Mouse (Mus musculus): ENCODE measurements around the gene Shank2.

Shank2 gene

DNA sequence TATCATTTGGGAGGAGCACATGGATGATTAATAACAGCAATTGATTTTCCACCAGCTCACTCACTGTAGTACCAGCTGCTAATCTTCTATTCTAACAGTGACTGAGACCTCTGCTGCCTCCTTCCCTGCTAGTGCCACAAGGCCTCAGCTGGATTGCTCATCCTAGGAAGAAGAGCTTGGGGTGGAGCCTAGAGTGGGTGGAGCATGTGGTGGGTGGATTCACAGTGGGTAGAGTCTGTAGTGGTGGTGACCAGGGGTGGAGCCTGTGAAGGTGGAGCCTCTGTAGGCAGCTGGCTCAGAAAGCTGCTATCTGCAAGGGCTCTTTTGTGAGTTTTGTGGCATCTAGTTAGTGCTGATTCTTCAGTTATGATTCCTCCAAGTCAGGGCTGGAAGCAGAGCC is 334.9 kb downstream of the Shank2 start:
- peak; percentile 16 for DNase-seq (ENCODE audit: low spot score)

DNA sequence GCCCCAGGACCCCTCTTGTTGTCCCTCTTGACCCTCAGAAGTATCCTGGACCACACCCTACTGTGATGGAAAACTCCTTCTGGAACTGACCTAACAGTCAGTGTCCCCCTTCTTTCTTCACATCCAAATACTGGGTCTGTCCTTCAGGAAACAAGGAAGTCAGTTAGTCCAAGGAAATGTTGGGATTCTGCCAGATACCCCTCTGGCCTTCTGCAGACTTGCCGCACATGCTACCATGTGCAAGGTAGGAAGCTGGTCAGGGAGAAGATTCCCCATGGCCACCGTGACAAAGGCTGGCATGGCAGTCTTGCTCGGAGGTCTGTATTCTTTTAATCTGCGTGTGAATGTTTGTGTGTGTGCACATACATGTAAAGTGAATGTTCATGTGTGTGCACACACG is 337.0 kb downstream of the Shank2 start:
- DNase-seq (ENCODE audit: low spot score): no peak

DNA sequence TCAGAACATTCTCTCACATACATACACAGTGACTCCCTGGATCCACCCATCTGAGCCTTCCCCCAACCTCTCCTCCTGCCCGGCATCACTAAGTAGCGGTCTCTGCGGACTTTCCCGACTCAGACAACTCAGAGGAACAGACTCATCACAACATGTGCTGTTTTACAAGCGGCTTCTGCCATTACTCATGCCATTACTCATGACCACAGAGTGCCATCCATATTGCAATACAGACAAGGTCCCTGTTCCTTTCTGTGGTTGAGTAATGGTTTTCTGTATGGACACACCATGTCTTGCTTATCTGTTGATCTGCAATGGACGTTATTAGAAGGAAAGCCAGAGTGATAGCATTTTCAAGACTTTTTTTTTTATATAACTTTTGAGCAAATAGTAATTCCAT is 338.6 kb downstream of the Shank2 start:
- DNase-seq (ENCODE audit: low spot score): no peak

- no peak for DNase-seq (ENCODE audit: low spot score)
Measured at GRCm38 (mm10) chr7:144366133-144366532, 364.4 kb downstream of the Shank2 start.

GRCm38 (mm10) chr7:144373059-144373458 is 371.3 kb downstream of the Shank2 start:
- DNase-seq (ENCODE audit: low spot score): no peak

- no peak for DNase-seq (ENCODE audit: low spot score)
Measured at GRCm38 (mm10) chr7:144375483-144375882, 373.8 kb downstream of the Shank2 start.

DNA sequence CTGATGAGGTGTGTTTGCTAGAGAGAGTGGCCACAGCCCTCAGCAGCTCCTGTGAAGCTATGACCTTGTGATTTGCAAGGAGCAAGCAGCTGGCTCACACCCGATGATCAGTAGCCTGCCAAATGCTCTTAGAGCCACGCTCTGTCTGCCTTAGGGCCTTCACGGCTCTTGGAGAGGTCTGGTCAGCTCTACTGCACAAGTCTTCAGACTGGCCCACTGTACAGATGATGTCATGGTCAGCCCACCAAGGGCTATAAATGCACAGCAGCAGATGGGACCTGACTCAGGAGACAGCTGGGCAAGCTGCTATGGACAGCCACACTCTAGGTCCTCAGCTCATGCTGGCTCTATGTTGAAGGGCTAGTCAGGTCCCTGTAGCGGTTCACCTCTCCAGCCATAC is 376.5 kb downstream of the Shank2 start:
- DNase-seq (ENCODE audit: low spot score): no peak

DNA sequence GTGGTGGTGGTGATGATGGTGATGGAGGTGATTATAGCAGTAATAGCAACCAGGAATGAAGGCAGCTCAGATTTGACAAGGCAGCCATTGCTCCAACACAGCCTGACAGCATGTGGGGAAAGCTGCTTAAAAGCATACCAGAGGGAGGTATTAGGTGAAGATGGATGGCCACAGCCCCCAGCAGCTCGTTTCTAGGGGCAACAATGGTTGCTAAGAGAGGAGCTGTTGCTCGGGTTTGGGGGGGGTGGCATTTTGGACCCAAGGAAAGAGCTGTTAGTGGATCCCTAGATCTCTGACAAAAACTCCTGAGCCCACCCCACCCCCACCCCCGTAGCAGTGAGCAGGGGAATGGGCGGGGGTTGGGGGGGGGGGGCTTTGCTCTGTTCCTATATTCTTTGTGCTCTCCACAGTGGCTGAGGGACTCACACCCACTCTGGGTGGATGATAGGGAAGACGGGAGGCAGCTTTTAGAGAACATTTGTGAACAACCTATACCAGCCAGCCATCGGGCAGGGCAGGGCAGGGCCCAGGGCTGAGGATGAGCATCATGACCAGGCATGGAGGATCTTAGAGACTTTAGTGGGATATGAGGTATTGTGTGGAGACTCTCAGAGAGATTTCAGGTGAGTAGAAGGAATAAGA is 377.6 kb downstream of the Shank2 start:
- no peak for DNase-seq (ENCODE audit: low spot score)

- DNase-seq (ENCODE audit: low spot score): no peak
Measured at GRCm38 (mm10) chr7:144381588-144381987, 379.9 kb downstream of the Shank2 start.

GRCm38 (mm10) chr7:144387537-144387936 is 385.8 kb downstream of the Shank2 start:
- no peak for DNase-seq (ENCODE audit: low spot score)

- no peak for DNase-seq (ENCODE audit: low spot score)
Measured at GRCm38 (mm10) chr7:144389704-144390103, 388.0 kb downstream of the Shank2 start.

DNA sequence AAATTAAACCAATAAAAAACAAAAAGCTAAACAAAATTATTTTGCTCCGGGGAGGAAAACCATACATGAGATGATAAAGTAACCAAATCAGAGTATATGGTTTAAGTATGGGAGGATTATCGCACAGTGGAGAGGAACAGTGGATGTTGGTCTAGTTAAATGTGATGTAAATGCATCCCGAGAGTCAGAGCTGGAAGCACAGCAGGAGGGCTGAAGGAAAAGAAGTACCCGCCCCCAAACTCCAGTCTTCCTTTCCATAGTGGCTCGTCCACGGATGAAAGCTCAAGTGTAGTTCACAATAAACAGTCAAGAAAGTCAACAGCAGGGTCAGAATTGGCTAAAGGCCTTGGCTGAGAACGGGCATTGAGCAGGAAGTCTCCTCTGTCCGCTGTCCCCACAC is 388.9 kb downstream of the Shank2 start:
- no peak for DNase-seq (ENCODE audit: low spot score)

DNA sequence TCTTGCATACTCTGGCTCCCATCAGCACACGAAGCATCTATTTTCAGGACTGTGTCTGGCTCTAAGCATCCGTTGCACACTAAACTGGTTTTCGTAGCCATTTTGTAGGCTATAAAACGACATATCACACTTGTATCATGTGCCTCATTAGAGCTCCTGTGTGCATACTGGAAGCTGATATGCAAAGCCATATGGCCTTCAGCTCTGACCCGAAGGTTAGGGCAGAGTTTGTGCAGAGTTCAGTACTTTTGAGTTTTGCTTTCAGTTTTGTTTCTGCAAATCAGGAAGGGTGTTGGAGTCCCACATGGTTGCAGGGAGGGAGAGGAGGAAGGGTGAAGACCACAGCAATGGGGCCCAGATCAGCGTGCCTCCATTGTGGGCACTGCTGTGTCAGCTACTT is 390.0 kb downstream of the Shank2 start:
- DNase-seq (ENCODE audit: low spot score): no peak

GRCm38 (mm10) chr7:144402492-144402891 is 400.8 kb downstream of the Shank2 start:
- no peak for DNase-seq (ENCODE audit: low spot score)

GRCm38 (mm10) chr7:144407675-144408074 is 405.9 kb downstream of the Shank2 start:
- no peak for DNase-seq (ENCODE audit: low spot score)

DNA sequence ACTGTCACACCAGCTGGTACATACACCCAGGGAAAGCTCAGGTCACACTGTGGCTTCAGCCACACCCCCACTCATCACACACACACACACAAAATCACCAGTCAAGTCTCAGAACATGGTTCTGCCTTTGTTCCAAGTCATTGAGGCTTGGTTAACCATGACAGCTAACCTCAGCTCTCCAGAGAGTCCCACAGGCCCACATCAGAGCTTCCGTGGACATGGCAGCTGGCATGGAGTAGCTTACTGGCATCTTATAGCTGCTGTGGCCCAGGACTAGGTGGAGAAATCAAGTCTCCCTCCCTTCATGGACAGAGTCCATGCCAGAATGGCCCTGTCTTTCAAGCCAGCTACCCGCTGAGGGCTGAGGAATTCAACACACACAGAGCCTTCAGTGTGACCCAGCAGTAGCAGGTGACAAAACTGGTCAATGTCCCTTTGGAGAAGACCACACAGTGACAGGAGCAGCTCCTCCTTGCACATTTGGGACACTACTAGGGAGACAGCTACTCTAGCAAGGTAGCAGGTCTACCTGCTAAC is 406.8 kb downstream of the Shank2 start:
- no peak for DNase-seq (ENCODE audit: low spot score)

- no peak for DNase-seq (ENCODE audit: low spot score)
Measured at GRCm38 (mm10) chr7:144409682-144410081, 408.0 kb downstream of the Shank2 start.

GRCm38 (mm10) chr7:144411967-144412906 is 410.5 kb downstream of the Shank2 start:
- no peak for DNase-seq (ENCODE audit: low spot score)

DNA sequence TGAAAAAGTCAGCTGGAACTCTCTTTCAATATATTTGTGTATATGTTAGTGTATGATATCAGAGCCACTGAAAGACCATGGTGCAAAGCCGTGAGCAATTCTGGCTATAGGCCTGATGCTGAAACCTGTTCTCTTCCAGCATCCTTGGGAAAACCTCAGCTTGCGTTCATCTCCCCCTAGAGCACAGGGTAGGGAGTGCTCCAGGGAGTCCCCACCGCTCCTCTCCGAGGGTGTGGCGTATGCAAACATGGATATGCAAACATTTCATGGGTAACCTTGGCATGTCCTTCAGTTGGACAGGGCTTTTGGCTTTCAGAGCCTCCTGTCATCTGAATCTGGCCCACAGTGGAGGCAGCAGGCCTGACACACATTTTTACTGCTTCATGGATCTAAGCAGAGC is 412.9 kb downstream of the Shank2 start:
- no peak for DNase-seq (ENCODE audit: low spot score)

- DNase-seq (ENCODE audit: low spot score): no peak
Measured at GRCm38 (mm10) chr7:144415795-144416194, 414.1 kb downstream of the Shank2 start.

DNA sequence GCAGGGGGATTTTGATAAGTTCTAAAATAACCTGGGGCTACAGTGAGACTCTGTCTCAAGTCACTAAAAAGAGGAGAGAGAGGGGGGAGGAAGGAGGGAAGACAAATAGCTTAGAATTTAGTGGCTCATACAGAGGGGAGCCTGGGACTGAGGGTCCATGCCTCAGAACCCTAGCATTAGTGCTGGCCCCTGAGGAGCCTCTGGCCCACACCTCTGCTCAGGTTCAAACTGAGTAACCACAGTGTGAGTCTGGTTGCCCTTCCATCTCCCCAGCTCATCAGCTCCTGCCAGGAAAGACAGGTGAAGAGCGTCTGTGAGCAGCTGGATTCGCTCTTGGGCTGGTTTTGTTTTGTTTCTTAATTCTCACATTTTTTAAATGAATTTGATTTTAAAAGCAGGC is 415.5 kb downstream of the Shank2 start:
- no peak for DNase-seq (ENCODE audit: low spot score)

GRCm38 (mm10) chr7:144417644-144418343 is 416.1 kb downstream of the Shank2 start:
- no peak for DNase-seq (ENCODE audit: low spot score)

GRCm38 (mm10) chr7:144420552-144420951 is 418.8 kb downstream of the Shank2 start:
- no peak for DNase-seq (ENCODE audit: low spot score)

Measured in c-Kit-positive CD71-positive TER-119-positive erythroid progenitor cells, embryonic 14.5 days (primary cell).